Comparison of ENCODE assay signal across 16 mouse cellular contexts in genomic region chr5:129545787-129546186, GRCm38 (mm10). TPM values are rescaled to one million over a fixed set of nuclear protein-coding genes. Genes with fewer than 3 reads are reported as not detected.
DNase-seq lines count a peak whose midpoint lies in the region; ATAC-seq and TF ChIP-seq lines count a peak whose summit lies in the region.
"Had no signal": no experiment of that assay in that cellular context is flagged by ENCODE, and none has a peak within 500 bp of the region (broad histone marks: within the 10 kb centered on the region; RNA-seq: fewer than 3 reads in every experiment).

No protein-coding gene starts in this region.

- H3K9ac ChIP-seq in hindbrain, postnatal 0 days (replicated peaks; ENCODE audit: low read length), result no peak overlapping the region
- no peak overlapping the region for H3K9ac ChIP-seq in hindbrain, embryonic 12.5 days
- no peak overlapping the region for H3K9ac ChIP-seq in intestine, postnatal 0 days (ENCODE audit: low read depth, low read length)
- H3K9ac ChIP-seq: embryonic facial prominence, embryonic 13.5 days; liver, postnatal 0 days had no signal

- H3K27ac ChIP-seq in hindbrain, postnatal 0 days, result no peak overlapping the region
- H3K27ac ChIP-seq in hindbrain, embryonic 12.5 days, result no peak overlapping the region
- H3K27ac ChIP-seq in left cerebral cortex, adult 2 months, result peak overlapping the region; percentile 25; the same call in 1 of the 2 replicates
- no peak overlapping the region for H3K27ac ChIP-seq in intestine, postnatal 0 days (ENCODE audit: low read depth, low read length)
- H3K27ac ChIP-seq: embryonic facial prominence, embryonic 13.5 days; gastrocnemius, adult 2 months; midbrain, embryonic 10.5 days had no signal

- WGBS in hindbrain, postnatal 0 days, result 72% methylated on average over 9 of the region's 9 CpGs
- WGBS in hindbrain, embryonic 12.5 days, result 92% methylated on average over 9 of the region's 9 CpGs
- WGBS in intestine, postnatal 0 days, result 84% methylated on average over 9 of the region's 9 CpGs

- H3K36me3 ChIP-seq in hindbrain, postnatal 0 days (ENCODE audit: insufficient read depth, low read length), result peaks cover 80% of the 10 kb centered on the region
- peaks cover 91% of the 10 kb centered on the region for H3K36me3 ChIP-seq in hindbrain, embryonic 12.5 days
- H3K36me3 ChIP-seq in intestine, postnatal 0 days (ENCODE audit: control insufficient read depth, insufficient read depth), result peaks cover 94% of the 10 kb centered on the region

- no peaks in the 10 kb centered on the region for H3K4me1 ChIP-seq in hindbrain, postnatal 0 days (ENCODE audit: insufficient read depth, low read length)
- no peaks in the 10 kb centered on the region for H3K4me1 ChIP-seq in hindbrain, embryonic 12.5 days
- H3K4me1 ChIP-seq in intestine, postnatal 0 days (replicated peaks; ENCODE audit: control insufficient read depth, insufficient read depth, low read length), result no peaks in the 10 kb centered on the region
- H3K4me1 ChIP-seq: embryonic facial prominence, embryonic 13.5 days; midbrain, embryonic 10.5 days had no signal

- H3K4me3 ChIP-seq in hindbrain, postnatal 0 days (ENCODE audit: low read length), result no peak overlapping the region
- H3K4me3 ChIP-seq in hindbrain, embryonic 12.5 days, result no peak overlapping the region
- H3K4me3 ChIP-seq in left cerebral cortex, adult 2 months, result no peak overlapping the region
- H3K4me3 ChIP-seq in intestine, postnatal 0 days (ENCODE audit: low read depth, low read length), result no peak overlapping the region
- H3K4me3 ChIP-seq: embryonic facial prominence, embryonic 13.5 days; gastrocnemius, adult 2 months; midbrain, embryonic 10.5 days had no signal

- no peaks in the 10 kb centered on the region for H3K27me3 ChIP-seq in hindbrain, postnatal 0 days (ENCODE audit: insufficient read depth, low read length)
- no peaks in the 10 kb centered on the region for H3K27me3 ChIP-seq in hindbrain, embryonic 12.5 days
- H3K27me3 ChIP-seq in intestine, postnatal 0 days (replicated peaks; ENCODE audit: control insufficient read depth, insufficient read depth, low read length), result no peaks in the 10 kb centered on the region
- H3K27me3 ChIP-seq: embryonic facial prominence, embryonic 13.5 days had no signal

- DNase-seq in hindbrain, postnatal 0 days (ENCODE audit: low spot score), result peak; percentile 11
- DNase-seq in left cerebral cortex, adult 2 months (ENCODE audit: extremely low spot score in 1 of 2, low spot score in 2 of 2), result no peak
- DNase-seq in left cerebral cortex, adult 8-10 months (ENCODE audit: low spot score in 2 of 2), result no peak
- peak; percentile 67 for DNase-seq in MN1 (ENCODE audit: low spot score)
- DNase-seq in brain, embryonic 18.5 days (ENCODE audit: low read depth, low spot score), result peak; percentile 75
- DNase-seq: adrenal gland, adult 2 months; cerebellum, postnatal 36 days; gastrocnemius, adult 2 months; heart, postnatal 14 days; liver, postnatal 0 days; thymus, postnatal 4 days had no signal

- intact Hi-C loops in left cerebral cortex, adult 2 months (cut with DNase I), result no loop called here

- no peak for TF ChIP-seq CTCF in hindbrain, postnatal 0 days (IDR thresholded peaks at IDR 0.05; ENCODE audit: low read depth)
- no peak for TF ChIP-seq CTCF in left cerebral cortex, adult 2 months (IDR thresholded peaks at IDR 0.05)
- no peak for TF ChIP-seq CTCF in intestine, postnatal 0 days (IDR thresholded peaks at IDR 0.05; ENCODE audit: low read depth)

- no peak overlapping the region for H3K4me2 ChIP-seq in hindbrain, postnatal 0 days (ENCODE audit: low read depth, low read length)
- no peak overlapping the region for H3K4me2 ChIP-seq in hindbrain, embryonic 12.5 days (replicated peaks)
- H3K4me2 ChIP-seq in intestine, postnatal 0 days (replicated peaks; ENCODE audit: low read depth), result no peak overlapping the region
- H3K4me2 ChIP-seq: embryonic facial prominence, embryonic 13.5 days had no signal

- H3K9me3 ChIP-seq in hindbrain, postnatal 0 days (ENCODE audit: low read length), result no peaks in the 10 kb centered on the region
- no peaks in the 10 kb centered on the region for H3K9me3 ChIP-seq in hindbrain, embryonic 12.5 days (replicated peaks)
- no peaks in the 10 kb centered on the region for H3K9me3 ChIP-seq in intestine, postnatal 0 days (ENCODE audit: control insufficient read depth)
- H3K9me3 ChIP-seq: embryonic facial prominence, embryonic 13.5 days; midbrain, embryonic 10.5 days had no signal

- no peak for ATAC-seq in hindbrain, postnatal 0 days
- ATAC-seq in hindbrain, embryonic 12.5 days (ENCODE audit: low FRiP score), result no peak
- no peak for ATAC-seq in intestine, postnatal 0 days
- ATAC-seq: CD4-positive, CD25-positive, alpha-beta regulatory T cell, adult 4 months; liver, postnatal 0 days had no signal

RNA-seq across cellular contexts. Expression of gene Mmp17, which starts 38.2 kb away (rescaled TPM):
- total RNA-seq in hindbrain, postnatal 0 days (2014; rRNA removed), result 24.0 and 26.5 TPM in 2 replicates
- 7.4 and 8.0 TPM in 2 replicates for polyA plus RNA-seq in hindbrain, postnatal 0 days (2015; fragmentation: Nextera tagmentation; extraction: Ambion mirVana)
- 6.7 and 8.5 TPM in 2 replicates for polyA plus RNA-seq in hindbrain, embryonic 12.5 days (2016; fragmentation: Nextera tagmentation; extraction: Ambion mirVana)
- 100 to 1,000 TPM; 107 to 113 TPM for total RNA-seq in left cerebral cortex, adult 2 months (2021)
- 100 to 1,000 TPM in 1 of 4 experiments, 10 to 100 TPM in 3; 83.3 to 102 (median 90.9) TPM for total RNA-seq in left cerebral cortex, adult 8-10 months (2022)
- polyA plus RNA-seq in intestine, postnatal 0 days (2015; fragmentation: Nextera tagmentation; extraction: Ambion mirVana), result 2.6 and 2.9 TPM in 2 replicates

RNA-seq across cellular contexts. Expression of gene Sfswap, which starts 44.8 kb away (rescaled TPM):
- total RNA-seq in hindbrain, postnatal 0 days (2014; rRNA removed), result 90.7 and 97.3 TPM in 2 replicates
- polyA plus RNA-seq in hindbrain, postnatal 0 days (2015; fragmentation: Nextera tagmentation; extraction: Ambion mirVana), result 44.3 and 48.9 TPM in 2 replicates
- 60.7 and 70.4 TPM in 2 replicates for polyA plus RNA-seq in hindbrain, embryonic 12.5 days (2016; fragmentation: Nextera tagmentation; extraction: Ambion mirVana)
- total RNA-seq in left cerebral cortex, adult 2 months (2021), result 100 to 1,000 TPM; 108 to 118 TPM
- total RNA-seq in left cerebral cortex, adult 8-10 months (2022), result 100 to 1,000 TPM in 1 of 4 experiments, 10 to 100 TPM in 3; 78.1 to 101 (median 87.3) TPM
- polyA plus RNA-seq in intestine, postnatal 0 days (2015; fragmentation: Nextera tagmentation; extraction: Ambion mirVana), result 19.4 and 19.8 TPM in 2 replicates

Comparison
In these comparisons a context has a peak if more than half of its experiments do, and no peak if none do; other contexts are left out.
1. DNase-seq: peak in hindbrain, postnatal 0 days (single experiment), MN1 (single experiment) and brain, embryonic 18.5 days (single experiment); none in left cerebral cortex, adult 2 months (0 of 2) and left cerebral cortex, adult 8-10 months (0 of 2).